Mouse (Mus musculus): ENCODE measurements at regions not wholly inside any gene's neighbourhood (a gene's known extent, or its start where the extent isn't known, plus 50 kb on each side); places are given as distances from the start of the nearest gene placed in this dataset.

DNA sequence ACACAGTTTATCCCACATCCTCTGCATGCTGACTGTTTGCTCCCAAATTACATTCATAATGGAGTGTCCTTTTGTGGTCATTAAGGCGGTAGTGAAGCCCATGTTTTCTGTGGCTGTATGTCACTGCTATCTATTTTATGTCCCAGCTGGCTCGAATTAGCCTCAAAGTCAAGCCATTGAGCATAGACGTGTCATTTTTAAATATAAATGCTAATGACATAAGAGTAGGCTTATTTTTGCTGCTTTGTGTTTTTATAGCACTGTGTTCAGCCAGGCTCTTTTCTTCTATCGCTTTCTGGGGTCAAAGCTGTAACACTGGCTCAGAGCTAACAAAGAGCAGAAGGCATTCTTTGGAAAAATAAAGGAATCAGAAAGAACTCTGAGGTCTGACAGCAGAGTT is 83.8 kb upstream of the Pkn2 start:
- H3K27ac ChIP-seq (replicated peaks; ENCODE audit: low read depth, low read length), result no peak overlapping the region
- no peaks in the 10 kb centered on the region for H3K4me1 ChIP-seq (ENCODE audit: control insufficient read depth, insufficient read depth, low read length)
- no peak overlapping the region for H3K4me3 ChIP-seq (ENCODE audit: low read depth, low read length)
- ATAC-seq (replicated peaks; ENCODE audit: insufficient number of reproducible peaks, low FRiP score, low TSS enrichment, low read depth) (no peak), DNase-seq (ENCODE audit: low spot score) (no peak)
- H3K27me3 ChIP-seq (ENCODE audit: control insufficient read depth, insufficient read depth, low read length), result no peaks in the 10 kb centered on the region
- H3K4me2 ChIP-seq (ENCODE audit: low read depth, low read length), result no peak overlapping the region
- WGBS, result 67% methylated on average over 4 of the region's 4 CpGs
- H3K9me3 ChIP-seq (replicated peaks; ENCODE audit: control insufficient read depth, low read length), result no peaks in the 10 kb centered on the region
- H3K9ac ChIP-seq (replicated peaks; ENCODE audit: low read length), result no peak overlapping the region
- no peaks in the 10 kb centered on the region for H3K36me3 ChIP-seq (replicated peaks; ENCODE audit: control insufficient read depth, insufficient read depth, low read depth, low read length)

DNA sequence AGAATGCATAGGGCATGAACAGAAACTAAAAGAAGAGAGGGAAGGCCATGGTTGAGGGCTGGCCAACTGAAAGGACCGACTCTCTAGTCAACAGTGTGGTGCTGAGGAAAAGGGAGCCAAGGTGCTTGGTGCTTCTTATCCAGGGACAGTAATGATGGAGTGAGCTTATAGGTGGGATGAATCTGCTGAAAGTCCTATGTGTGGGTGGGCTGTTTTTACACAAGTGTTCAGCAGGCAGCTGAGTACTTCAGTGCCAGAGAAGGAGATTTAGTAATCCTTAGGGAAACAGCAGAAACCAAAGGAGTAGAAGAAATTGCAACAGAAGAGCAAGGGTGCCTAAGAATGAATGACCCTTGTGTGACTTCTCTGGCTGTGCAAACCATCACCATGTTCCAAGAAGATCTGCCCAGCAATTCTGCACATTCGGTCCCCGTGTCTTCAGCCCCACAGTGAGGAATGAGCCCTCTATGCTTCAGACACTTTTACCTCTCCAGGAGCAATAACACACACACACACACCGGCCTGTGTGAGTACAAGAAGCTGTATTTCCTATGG is 82.1 kb upstream of the Pkn2 start:
- DNase-seq (ENCODE audit: low spot score) (no peak), ATAC-seq (replicated peaks; ENCODE audit: insufficient number of reproducible peaks, low FRiP score, low TSS enrichment, low read depth) (no peak)
- no peak overlapping the region for H3K4me3 ChIP-seq (ENCODE audit: low read depth, low read length)
- no peaks in the 10 kb centered on the region for H3K36me3 ChIP-seq (replicated peaks; ENCODE audit: control insufficient read depth, insufficient read depth, low read depth, low read length)
- no peaks in the 10 kb centered on the region for H3K27me3 ChIP-seq (ENCODE audit: control insufficient read depth, insufficient read depth, low read length)
- no peak overlapping the region for H3K4me2 ChIP-seq (ENCODE audit: low read depth, low read length)
- 94% methylated on average over 4 of the region's 4 CpGs for WGBS
- no peaks in the 10 kb centered on the region for H3K9me3 ChIP-seq (replicated peaks; ENCODE audit: control insufficient read depth, low read length)
- H3K27ac ChIP-seq (replicated peaks; ENCODE audit: low read depth, low read length), result no peak overlapping the region
- no peaks in the 10 kb centered on the region for H3K4me1 ChIP-seq (ENCODE audit: control insufficient read depth, insufficient read depth, low read length)
- no peak overlapping the region for H3K9ac ChIP-seq (replicated peaks; ENCODE audit: low read length)

DNA sequence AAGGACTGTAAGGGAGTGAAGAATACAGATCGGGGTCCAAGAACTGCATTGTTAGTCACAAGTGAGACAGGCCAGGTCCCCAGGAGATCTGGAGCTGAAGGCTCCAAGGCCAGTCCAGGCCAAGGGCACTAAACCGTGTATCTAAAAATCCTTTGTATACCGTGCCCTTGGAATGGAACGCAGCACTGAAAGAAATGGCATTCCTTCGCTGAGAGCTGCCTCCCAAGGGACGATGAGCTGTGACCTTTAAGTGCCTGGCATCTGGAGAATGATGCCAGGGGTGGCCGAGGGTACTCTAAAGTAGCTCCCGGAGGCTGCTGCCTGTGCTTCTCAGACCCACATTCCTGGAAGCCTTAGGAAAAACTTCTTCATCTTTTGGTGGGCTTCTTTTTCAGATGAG is 76.0 kb upstream of the Pkn2 start:
- H3K4me2 ChIP-seq (ENCODE audit: low read depth, low read length), result no peak overlapping the region
- no peaks in the 10 kb centered on the region for H3K9me3 ChIP-seq (replicated peaks; ENCODE audit: control insufficient read depth, low read length)
- no peaks in the 10 kb centered on the region for H3K27me3 ChIP-seq (ENCODE audit: control insufficient read depth, insufficient read depth, low read length)
- H3K27ac ChIP-seq (replicated peaks; ENCODE audit: low read depth, low read length), result no peak overlapping the region
- H3K4me3 ChIP-seq (ENCODE audit: low read depth, low read length), result no peak overlapping the region
- DNase-seq (ENCODE audit: low spot score), result no peak
- no peak for ATAC-seq (replicated peaks; ENCODE audit: insufficient number of reproducible peaks, low FRiP score, low TSS enrichment, low read depth)
- WGBS, result 69% methylated on average over 8 of the region's 8 CpGs
- no peaks in the 10 kb centered on the region for H3K36me3 ChIP-seq (replicated peaks; ENCODE audit: control insufficient read depth, insufficient read depth, low read depth, low read length)
- H3K4me1 ChIP-seq (ENCODE audit: control insufficient read depth, insufficient read depth, low read length), result no peaks in the 10 kb centered on the region
- H3K9ac ChIP-seq (replicated peaks; ENCODE audit: low read length), result no peak overlapping the region

DNA sequence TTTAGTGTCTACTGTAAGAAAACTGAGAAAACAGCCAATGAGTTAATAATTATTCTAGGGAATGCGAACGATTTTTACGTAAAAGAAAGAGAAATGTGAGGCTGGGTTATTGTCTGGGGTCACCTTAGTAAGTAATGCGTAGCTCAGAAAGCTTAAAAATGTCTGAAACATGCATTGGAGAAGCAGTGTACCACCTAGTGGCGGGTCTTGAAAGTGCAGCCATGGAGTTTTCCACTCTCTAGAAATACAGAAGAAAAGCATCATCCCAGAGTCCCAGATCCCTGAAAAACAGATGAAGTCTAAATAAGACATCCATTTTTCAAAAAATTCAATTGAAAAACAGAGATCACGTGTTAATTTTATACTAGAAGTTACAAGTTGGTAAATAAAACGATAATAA is 67.0 kb upstream of the Pkn2 start:
- no peak for ATAC-seq (replicated peaks; ENCODE audit: insufficient number of reproducible peaks, low FRiP score, low TSS enrichment, low read depth)
- DNase-seq (ENCODE audit: low spot score), result peak; percentile 84
- WGBS, result 27% methylated on average over 7 of the region's 7 CpGs

DNA sequence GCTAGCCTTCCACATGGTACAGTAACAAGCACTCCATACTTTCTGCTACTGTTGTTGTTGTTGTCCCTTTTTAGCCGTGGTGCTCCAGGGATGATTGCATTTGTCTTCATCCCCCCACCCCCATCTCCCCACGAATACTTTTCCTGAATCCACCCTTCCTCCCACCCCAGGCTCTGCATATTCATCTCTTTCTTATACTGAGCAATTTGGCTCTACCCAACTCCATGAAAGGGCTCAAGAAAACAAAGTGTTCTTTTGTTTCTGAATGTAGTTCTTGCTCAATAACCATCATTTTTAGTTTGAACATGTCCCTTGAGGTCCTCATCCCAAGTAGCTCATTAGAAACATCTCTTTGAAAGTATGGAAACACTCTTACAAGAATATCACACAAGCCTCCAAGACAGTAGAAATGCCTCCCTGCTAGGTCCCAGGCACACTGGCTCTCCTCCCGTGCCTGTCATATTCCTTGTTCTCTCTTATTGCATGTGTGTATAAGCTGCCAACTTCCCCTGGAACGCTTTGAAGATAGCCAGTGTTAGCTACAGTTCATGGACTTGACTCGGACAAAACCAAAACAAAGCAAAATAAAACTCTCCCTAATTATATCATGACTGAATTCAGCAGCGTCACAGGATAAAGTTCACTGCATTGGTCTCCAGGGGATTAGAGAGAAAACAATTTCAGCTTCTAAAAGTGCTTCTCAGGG is 59.7 kb upstream of the Pkn2 start:
- Histone ChIP-seq H3K27me3 (ENCODE audit: control insufficient read depth, insufficient read depth, low read length) (no peaks in the 10 kb centered on the region), H3K36me3 (replicated peaks; ENCODE audit: control insufficient read depth, insufficient read depth, low read depth, low read length) (no peaks in the 10 kb centered on the region), H3K9ac (replicated peaks; ENCODE audit: low read length) (no peak overlapping the region), H3K4me2 (ENCODE audit: low read depth, low read length) (no peak overlapping the region), H3K27ac (replicated peaks; ENCODE audit: low read depth, low read length) (no peak overlapping the region), H3K9me3 (replicated peaks; ENCODE audit: control insufficient read depth, low read length) (no peaks in the 10 kb centered on the region), H3K4me3 (ENCODE audit: low read depth, low read length) (no peak overlapping the region), H3K4me1 (ENCODE audit: control insufficient read depth, insufficient read depth, low read length) (no peaks in the 10 kb centered on the region)
- no peak for DNase-seq (ENCODE audit: low spot score)
- no peak for ATAC-seq (replicated peaks; ENCODE audit: insufficient number of reproducible peaks, low FRiP score, low TSS enrichment, low read depth)
- WGBS, result 44% methylated on average over 6 of the region's 6 CpGs

More for the DNA sequence above, 67.0 kb upstream of the Pkn2 start:
- Histone ChIP-seq H3K27me3 (ENCODE audit: control insufficient read depth, insufficient read depth, low read length) (no peaks in the 10 kb centered on the region), H3K9ac (replicated peaks; ENCODE audit: low read length) (no peak overlapping the region), H3K27ac (replicated peaks; ENCODE audit: low read depth, low read length) (no peak overlapping the region), H3K4me3 (ENCODE audit: low read depth, low read length) (no peak overlapping the region), H3K4me2 (ENCODE audit: low read depth, low read length) (no peak overlapping the region), H3K36me3 (replicated peaks; ENCODE audit: control insufficient read depth, insufficient read depth, low read depth, low read length) (no peaks in the 10 kb centered on the region), H3K4me1 (ENCODE audit: control insufficient read depth, insufficient read depth, low read length) (no peaks in the 10 kb centered on the region), H3K9me3 (replicated peaks; ENCODE audit: control insufficient read depth, low read length) (no peaks in the 10 kb centered on the region)

DNA sequence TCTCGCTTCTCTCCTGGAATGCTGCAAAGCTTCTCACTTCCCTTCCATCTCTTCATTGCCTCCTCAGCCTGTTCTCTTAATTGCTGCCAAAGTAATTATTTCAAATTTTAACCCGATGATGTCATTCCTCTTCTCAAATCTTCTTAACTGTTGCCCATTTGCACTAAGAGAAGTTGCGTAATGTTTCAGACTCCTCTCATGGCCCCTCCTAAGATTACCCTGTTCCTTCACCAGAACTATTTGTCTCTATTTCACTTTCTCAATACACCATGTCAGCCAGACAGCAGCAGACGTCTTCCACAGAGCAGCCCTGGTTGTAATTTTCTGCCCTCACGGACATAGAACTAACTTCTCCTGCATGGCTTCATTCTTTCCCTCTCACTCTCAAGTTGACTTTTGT is 59.1 kb upstream of the Pkn2 start:
- DNase-seq (ENCODE audit: low spot score), result no peak
- H3K36me3 ChIP-seq (replicated peaks; ENCODE audit: control insufficient read depth, insufficient read depth, low read depth, low read length), result no peaks in the 10 kb centered on the region
- no peak overlapping the region for H3K27ac ChIP-seq (replicated peaks; ENCODE audit: low read depth, low read length)
- no peak overlapping the region for H3K4me2 ChIP-seq (ENCODE audit: low read depth, low read length)
- 80% methylated on average over 5 of the region's 5 CpGs for WGBS
- no peaks in the 10 kb centered on the region for H3K4me1 ChIP-seq (ENCODE audit: control insufficient read depth, insufficient read depth, low read length)
- no peaks in the 10 kb centered on the region for H3K27me3 ChIP-seq (ENCODE audit: control insufficient read depth, insufficient read depth, low read length)
- no peak overlapping the region for H3K4me3 ChIP-seq (ENCODE audit: low read depth, low read length)
- no peaks in the 10 kb centered on the region for H3K9me3 ChIP-seq (replicated peaks; ENCODE audit: control insufficient read depth, low read length)
- no peak overlapping the region for H3K9ac ChIP-seq (replicated peaks; ENCODE audit: low read length)
- ATAC-seq (replicated peaks; ENCODE audit: insufficient number of reproducible peaks, low FRiP score, low TSS enrichment, low read depth), result no peak

DNA sequence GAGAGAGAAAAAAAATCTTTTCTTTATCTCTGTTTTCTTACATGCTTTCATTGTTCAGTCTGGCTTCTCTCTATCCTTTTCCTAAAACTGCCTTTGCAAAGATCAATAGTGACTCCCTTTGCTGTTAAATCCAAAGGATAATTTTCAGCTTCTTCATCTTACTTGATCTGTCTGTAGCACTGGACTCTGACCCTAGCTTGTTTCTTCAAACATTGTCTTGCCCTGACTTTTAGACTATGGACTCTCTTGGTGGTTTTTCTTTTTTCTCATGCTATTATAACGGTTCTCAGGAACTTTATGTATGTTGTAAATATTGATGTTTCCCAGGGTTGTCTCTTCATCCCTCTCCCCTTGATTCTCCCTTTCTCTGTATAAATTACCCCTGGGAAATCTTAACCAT is 58.0 kb upstream of the Pkn2 start:
- ATAC-seq (replicated peaks; ENCODE audit: insufficient number of reproducible peaks, low FRiP score, low TSS enrichment, low read depth) (no peak), DNase-seq (ENCODE audit: low spot score) (no peak)
- no peak overlapping the region for H3K4me2 ChIP-seq (ENCODE audit: low read depth, low read length)
- H3K4me1 ChIP-seq (ENCODE audit: control insufficient read depth, insufficient read depth, low read length), result no peaks in the 10 kb centered on the region
- no peak overlapping the region for H3K27ac ChIP-seq (replicated peaks; ENCODE audit: low read depth, low read length)
- H3K9ac ChIP-seq (replicated peaks; ENCODE audit: low read length), result no peak overlapping the region
- no peaks in the 10 kb centered on the region for H3K27me3 ChIP-seq (ENCODE audit: control insufficient read depth, insufficient read depth, low read length)
- H3K9me3 ChIP-seq (replicated peaks; ENCODE audit: control insufficient read depth, low read length), result no peaks in the 10 kb centered on the region
- 70% methylated on average over 1 of the region's 1 CpGs for WGBS
- no peak overlapping the region for H3K4me3 ChIP-seq (ENCODE audit: low read depth, low read length)
- H3K36me3 ChIP-seq (replicated peaks; ENCODE audit: control insufficient read depth, insufficient read depth, low read depth, low read length), result no peaks in the 10 kb centered on the region

DNA sequence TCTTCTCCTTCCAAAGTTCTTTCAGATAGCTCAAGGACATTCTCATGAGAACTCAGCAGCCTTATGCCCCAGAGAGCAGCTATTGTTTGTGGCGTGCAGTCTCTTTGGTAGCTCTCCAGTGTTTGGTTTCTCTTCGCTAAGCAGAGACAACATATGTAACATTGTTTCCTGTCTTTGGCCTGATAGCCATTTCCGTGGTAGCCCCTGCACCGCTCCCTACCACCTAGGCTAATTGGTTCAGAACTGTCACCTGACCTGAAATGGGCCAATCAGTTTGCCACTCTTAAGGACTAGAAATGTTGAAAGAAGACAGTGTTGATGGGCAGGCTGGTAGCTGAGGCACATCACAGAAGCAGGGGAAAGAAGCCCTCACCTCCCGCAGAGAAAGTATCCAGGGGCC is 54.1 kb upstream of the Pkn2 start:
- no peaks in the 10 kb centered on the region for H3K4me1 ChIP-seq (ENCODE audit: control insufficient read depth, insufficient read depth, low read length)
- no peaks in the 10 kb centered on the region for H3K27me3 ChIP-seq (ENCODE audit: control insufficient read depth, insufficient read depth, low read length)
- no peak overlapping the region for H3K4me2 ChIP-seq (ENCODE audit: low read depth, low read length)
- 69% methylated on average over 5 of the region's 5 CpGs for WGBS
- no peak for ATAC-seq (replicated peaks; ENCODE audit: insufficient number of reproducible peaks, low FRiP score, low TSS enrichment, low read depth)
- H3K36me3 ChIP-seq (replicated peaks; ENCODE audit: control insufficient read depth, insufficient read depth, low read depth, low read length), result no peaks in the 10 kb centered on the region
- no peak for DNase-seq (ENCODE audit: low spot score)
- no peak overlapping the region for H3K4me3 ChIP-seq (ENCODE audit: low read depth, low read length)
- no peaks in the 10 kb centered on the region for H3K9me3 ChIP-seq (replicated peaks; ENCODE audit: control insufficient read depth, low read length)
- H3K9ac ChIP-seq (replicated peaks; ENCODE audit: low read length), result no peak overlapping the region
- H3K27ac ChIP-seq (replicated peaks; ENCODE audit: low read depth, low read length), result no peak overlapping the region

Measured in embryonic facial prominence, embryonic 11.5 days (tissue).